Mouse (Mus musculus) myocyte (in vitro differentiated cells): ENCODE measurements around the gene Kalrn. TPM values are rescaled to one million over a fixed set of nuclear protein-coding genes. Genes with fewer than 3 reads are reported as not detected.

Experiments
- H3K27me3 ChIP-seq: one replicate; pipeline ENCODE4 v1.6.1; 2011; ENCODE audit not compliant: control insufficient read depth, insufficient read depth, insufficient read length
- H3K36me3 ChIP-seq: one replicate; pipeline ENCODE4 v1.6.1; 2011; ENCODE audit not compliant: control insufficient read depth, insufficient read depth
- H3K4me2 ChIP-seq: one replicate; pipeline ENCODE4 v1.6.1; 2011; ENCODE audit warnings: low read depth, control low read depth
- H3K4me3 ChIP-seq: one replicate; pipeline ENCODE4 v1.5.1; 2011; ENCODE audit warnings: mild to moderate bottlenecking, control low read depth, moderate library complexity
- H3K79me2 ChIP-seq: one replicate; pipeline ENCODE4 v1.6.1; 2011; ENCODE audit not compliant: control insufficient read depth, insufficient read depth
- H3ac ChIP-seq: one replicate; pipeline ENCODE4 v1.6.1; 2011; ENCODE audit not compliant: control insufficient read depth, insufficient read length
- CEBPB ChIP-seq: IDR thresholded peaks from 2 replicates; pipeline ENCODE4 v1.6.1; 2011; ENCODE audit warnings: mild to moderate bottlenecking, moderate library complexity; ENCODE audit not compliant: poor library complexity, insufficient read depth, severe bottlenecking
- E2F4 ChIP-seq: IDR thresholded peaks from one replicate; pipeline ENCODE4 v1.6.1; 2011; ENCODE audit warnings: mild to moderate bottlenecking, control low read depth, moderate library complexity; ENCODE audit not compliant: insufficient read depth
- MAX ChIP-seq: IDR thresholded peaks from one replicate; pipeline ENCODE4 v1.6.1; 2011; ENCODE audit warnings: low read depth, mild to moderate bottlenecking, control low read depth
- MYOD1 ChIP-seq, 3 experiments: IDR thresholded peaks; one replicate each; pipeline ENCODE4 v1.6.1; 2011; ENCODE audit warnings: control low read depth in 2 of 3, low read depth in 2 of 3, mild to moderate bottlenecking in 2 of 3, moderate library complexity in 1 of 3; ENCODE audit not compliant: insufficient read length in 2 of 3, control insufficient read depth in 1 of 3
- MYOG ChIP-seq, 3 experiments: IDR thresholded peaks; one replicate each; pipeline ENCODE4 v1.6.1; 2011; ENCODE audit warnings: control low read depth in 2 of 3, low read depth in 2 of 3, mild to moderate bottlenecking in 2 of 3; ENCODE audit not compliant: insufficient read length in 2 of 3, control insufficient read depth in 1 of 3, insufficient read depth in 1 of 3
- POLR2A ChIP-seq: IDR thresholded peaks from one replicate; pipeline ENCODE4 v1.6.1; 2011; ENCODE audit warnings: low read depth, mild to moderate bottlenecking, control low read depth, moderate library complexity; ENCODE audit not compliant: insufficient read length
- POLR2AphosphoS2 ChIP-seq: IDR thresholded peaks from one replicate; pipeline ENCODE4 v1.6.1; 2011; ENCODE audit warnings: low read depth, control low read depth; ENCODE audit not compliant: insufficient read length
- REST ChIP-seq: IDR thresholded peaks from one replicate; pipeline ENCODE4 v1.6.1; 2011; ENCODE audit warnings: mild to moderate bottlenecking, control low read depth, moderate library complexity; ENCODE audit not compliant: insufficient read depth, insufficient read length
- SRF ChIP-seq: IDR thresholded peaks from one replicate; pipeline ENCODE4 v1.6.1; 2011; ENCODE audit warnings: low read depth; ENCODE audit not compliant: control insufficient read depth, insufficient read length
- TCF12 ChIP-seq: IDR thresholded peaks from one replicate; pipeline ENCODE4 v1.6.1; 2011; ENCODE audit warnings: mild to moderate bottlenecking, control low read depth; ENCODE audit not compliant: poor library complexity, insufficient read depth, severe bottlenecking
- TCF3 ChIP-seq: IDR thresholded peaks from one replicate; pipeline ENCODE4 v1.6.1; 2011; ENCODE audit warnings: low read depth, control low read depth; ENCODE audit not compliant: insufficient read length
- USF1 ChIP-seq: IDR thresholded peaks from one replicate; pipeline ENCODE4 v1.6.1; 2011; ENCODE audit warnings: low read depth, mild to moderate bottlenecking, control low read depth, moderate library complexity
- polyA plus RNA-seq: library from polyadenylated mRNA; unstranded; fragments of >200 nt; fragmentation: generic; extraction: Trizol; gene quantifications from one replicate; pipeline ENCODE4 v1.2.1, GENCODE M21; 2012; ENCODE audit warnings: missing spikeins

The Kalrn gene
- polyA plus RNA-seq, 1 experiment = 5.5 TPM

DNA sequence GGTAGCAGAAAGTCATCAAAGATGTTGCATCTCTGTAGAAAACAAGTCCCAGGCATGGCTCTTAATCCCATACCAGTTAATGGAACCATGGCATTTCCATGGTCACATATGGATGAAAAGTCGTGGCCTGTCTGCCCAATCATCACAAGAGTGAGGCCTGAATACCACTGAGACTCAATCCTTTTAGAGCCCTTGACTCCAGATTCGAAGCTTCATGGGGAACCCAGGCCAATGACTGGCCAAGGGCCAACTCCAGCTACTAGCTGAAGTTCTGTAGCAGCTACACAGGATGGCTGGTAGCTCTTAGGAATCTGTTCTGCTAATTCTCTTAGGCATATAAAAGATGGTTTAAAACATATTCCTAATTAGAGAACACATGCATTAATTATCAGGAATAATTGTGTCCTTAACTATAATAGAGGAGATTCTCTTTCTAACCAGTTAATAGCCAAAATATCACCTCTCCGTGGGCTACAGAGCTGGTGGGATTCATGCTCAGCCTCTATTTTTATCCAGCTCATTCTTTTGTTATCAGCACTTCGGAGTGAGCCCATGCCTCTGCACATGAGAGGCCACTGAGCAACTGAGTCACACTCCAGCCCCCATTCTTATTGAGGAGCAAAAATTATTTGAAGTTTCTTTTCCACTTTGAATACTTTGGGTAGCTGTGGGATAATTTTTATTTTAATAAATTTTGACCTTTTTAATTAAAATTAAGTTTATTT lies 252.1 kb downstream of the Kalrn start:
- TF ChIP-seq POLR2AphosphoS2 (no peak), MAX (no peak), CEBPB (no peak), TCF12 (no peak), SRF (no peak), USF1 (no peak), TCF3 (no peak), MYOD1 (IDR thresholded peaks at IDR 0.05; ENCODE audit: control insufficient read depth in 1 of 3, insufficient read length in 2 of 3, low read depth in 2 of 3) (no peak), MYOG (IDR thresholded peaks at IDR 0.05; ENCODE audit: control insufficient read depth in 1 of 3, insufficient read depth in 1 of 3, insufficient read length in 2 of 3, low read depth in 2 of 3) (no peak), E2F4 (no peak), REST (no peak), POLR2A (no peak)
- H3K4me3 ChIP-seq = no peak overlapping the region
- H3K79me2 ChIP-seq = no peaks in the 10 kb centered on the region
- H3ac ChIP-seq = no peak overlapping the region
- H3K27me3 ChIP-seq = no peaks in the 10 kb centered on the region
- H3K36me3 ChIP-seq = no peaks in the 10 kb centered on the region
- H3K4me2 ChIP-seq = no peak overlapping the region

DNA sequence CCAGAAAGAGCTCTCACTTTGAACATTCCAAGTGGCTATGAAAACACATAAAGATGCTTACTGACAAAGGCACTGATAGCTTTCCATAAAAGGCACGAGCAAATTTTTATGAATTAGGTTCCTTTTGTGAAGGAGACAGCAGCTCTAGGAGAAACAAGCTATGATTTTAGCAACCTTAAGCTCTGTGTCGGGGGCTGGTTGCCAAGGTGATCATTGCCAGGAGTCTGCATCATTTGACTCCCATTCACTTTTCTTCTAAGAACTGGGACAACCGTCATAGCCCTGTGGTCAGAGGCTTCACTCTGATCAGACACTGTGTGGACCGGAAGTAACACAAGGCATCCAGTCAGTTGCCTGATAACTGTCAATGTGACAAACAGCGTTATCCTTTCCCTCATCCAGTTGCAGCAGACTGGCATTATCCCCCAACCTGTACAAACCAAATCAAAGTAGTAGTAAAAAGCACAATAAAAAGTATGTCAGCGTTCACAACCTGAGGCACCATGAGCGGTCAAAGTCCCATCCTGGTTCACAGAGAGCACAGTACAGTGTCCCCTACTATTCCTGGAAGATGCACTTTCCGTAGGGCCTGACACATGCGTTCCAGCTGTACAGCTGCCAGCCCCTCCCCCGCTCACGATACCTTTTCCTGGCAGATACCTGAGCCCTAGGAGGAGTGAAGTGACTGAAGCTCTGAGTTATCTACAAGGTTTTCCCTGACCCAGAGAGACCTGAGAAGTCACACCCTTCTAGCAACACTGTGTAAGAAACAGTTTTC lies 253.1 kb downstream of the Kalrn start:
- Histone ChIP-seq H3K4me2 (no peak overlapping the region), H3K27me3 (no peaks in the 10 kb centered on the region), H3K79me2 (no peaks in the 10 kb centered on the region), H3K4me3 (no peak overlapping the region), H3ac (no peak overlapping the region), H3K36me3 (no peaks in the 10 kb centered on the region)
- TF ChIP-seq TCF12 (no peak), USF1 (no peak), SRF (no peak), MAX (no peak), POLR2AphosphoS2 (no peak), REST (no peak), MYOD1 (IDR thresholded peaks at IDR 0.05; ENCODE audit: control insufficient read depth in 1 of 3, insufficient read length in 2 of 3, low read depth in 2 of 3) (no peak), MYOG (IDR thresholded peaks at IDR 0.05; ENCODE audit: control insufficient read depth in 1 of 3, insufficient read depth in 1 of 3, insufficient read length in 2 of 3, low read depth in 2 of 3) (no peak)

DNA sequence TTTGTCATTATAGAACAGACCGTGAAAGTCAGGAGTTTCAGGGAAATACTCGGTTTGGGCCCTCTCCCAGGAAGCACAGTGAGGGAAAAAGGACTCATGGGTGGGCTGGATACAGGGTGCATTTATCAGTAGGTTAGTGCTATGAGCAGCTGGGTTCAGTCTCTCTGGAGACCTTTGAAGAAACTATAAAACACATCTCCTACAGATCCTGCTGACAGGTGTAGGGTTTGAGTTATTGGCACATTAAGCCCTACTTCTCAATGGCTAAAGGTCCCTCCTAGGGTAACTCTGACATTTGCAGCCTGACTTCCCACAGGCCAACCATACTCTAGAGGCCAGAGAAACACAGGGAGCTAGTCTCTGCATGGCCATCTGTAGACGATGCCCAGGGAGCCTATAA lies 256.2 kb downstream of the Kalrn start:
- H3K79me2 ChIP-seq = no peaks in the 10 kb centered on the region
- no peak overlapping the region for H3ac ChIP-seq
- H3K36me3 ChIP-seq = no peaks in the 10 kb centered on the region
- no peaks in the 10 kb centered on the region for H3K27me3 ChIP-seq
- H3K4me3 ChIP-seq = no peak overlapping the region
- no peak overlapping the region for H3K4me2 ChIP-seq
- TF ChIP-seq CEBPB (no peak), SRF (no peak), TCF12 (no peak), MYOG (IDR thresholded peaks at IDR 0.05; ENCODE audit: control insufficient read depth in 1 of 3, insufficient read depth in 1 of 3, insufficient read length in 2 of 3, low read depth in 2 of 3) (no peak), USF1 (no peak), REST (no peak), POLR2A (no peak), E2F4 (no peak), MAX (no peak), MYOD1 (IDR thresholded peaks at IDR 0.05; ENCODE audit: control insufficient read depth in 1 of 3, insufficient read length in 2 of 3, low read depth in 2 of 3) (no peak), POLR2AphosphoS2 (no peak), TCF3 (no peak)

DNA sequence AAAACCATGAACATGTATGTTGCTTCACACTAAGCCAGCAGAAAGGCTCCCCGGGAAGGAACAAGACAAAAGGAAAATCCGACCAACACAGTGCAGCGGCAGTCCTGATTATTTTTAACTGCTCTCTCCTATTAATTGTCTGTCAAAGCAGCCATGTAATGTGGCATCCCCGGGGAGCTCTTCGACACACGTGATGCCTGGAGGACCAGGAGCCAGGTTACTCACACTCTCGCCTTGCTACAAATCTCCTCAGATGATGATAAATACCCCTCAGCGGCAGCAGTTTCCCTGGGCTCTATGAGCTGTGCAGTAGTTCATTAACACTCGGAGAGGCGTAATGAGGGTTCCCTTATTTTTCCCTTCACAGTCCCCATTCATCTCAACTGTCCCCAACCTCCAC lies 257.1 kb downstream of the Kalrn start:
- H3K27me3 ChIP-seq = no peaks in the 10 kb centered on the region

More for the DNA sequence above, 257.1 kb downstream of the Kalrn start:
- H3K4me3 ChIP-seq = no peak overlapping the region
- H3K4me2 ChIP-seq = no peak overlapping the region
- no peaks in the 10 kb centered on the region for H3K79me2 ChIP-seq
- TF ChIP-seq TCF3 = no peak
- TF ChIP-seq E2F4 = no peak
- TF ChIP-seq MYOG (IDR thresholded peaks at IDR 0.05; ENCODE audit: control insufficient read depth in 1 of 3, insufficient read depth in 1 of 3, insufficient read length in 2 of 3, low read depth in 2 of 3) = no peak
- TF ChIP-seq SRF = no peak
- TF ChIP-seq CEBPB = no peak
- no peak for TF ChIP-seq MYOD1 (IDR thresholded peaks at IDR 0.05; ENCODE audit: control insufficient read depth in 1 of 3, insufficient read length in 2 of 3, low read depth in 2 of 3)
- no peak for TF ChIP-seq POLR2A
- no peak for TF ChIP-seq MAX
- TF ChIP-seq USF1 = no peak
- TF ChIP-seq POLR2AphosphoS2 = no peak
- no peak for TF ChIP-seq TCF12
- no peak for TF ChIP-seq REST
- no peaks in the 10 kb centered on the region for H3K36me3 ChIP-seq
- H3ac ChIP-seq = no peak overlapping the region
